Mouse (Mus musculus): Measurements from ENCODE around the gene Ptk7. TPM values are rescaled to one million over a fixed set of nuclear protein-coding genes. Genes with fewer than 3 reads are reported as not detected.

The Ptk7 gene
- polyA plus RNA-seq, 1 experiment = 6.5 TPM

DNA sequence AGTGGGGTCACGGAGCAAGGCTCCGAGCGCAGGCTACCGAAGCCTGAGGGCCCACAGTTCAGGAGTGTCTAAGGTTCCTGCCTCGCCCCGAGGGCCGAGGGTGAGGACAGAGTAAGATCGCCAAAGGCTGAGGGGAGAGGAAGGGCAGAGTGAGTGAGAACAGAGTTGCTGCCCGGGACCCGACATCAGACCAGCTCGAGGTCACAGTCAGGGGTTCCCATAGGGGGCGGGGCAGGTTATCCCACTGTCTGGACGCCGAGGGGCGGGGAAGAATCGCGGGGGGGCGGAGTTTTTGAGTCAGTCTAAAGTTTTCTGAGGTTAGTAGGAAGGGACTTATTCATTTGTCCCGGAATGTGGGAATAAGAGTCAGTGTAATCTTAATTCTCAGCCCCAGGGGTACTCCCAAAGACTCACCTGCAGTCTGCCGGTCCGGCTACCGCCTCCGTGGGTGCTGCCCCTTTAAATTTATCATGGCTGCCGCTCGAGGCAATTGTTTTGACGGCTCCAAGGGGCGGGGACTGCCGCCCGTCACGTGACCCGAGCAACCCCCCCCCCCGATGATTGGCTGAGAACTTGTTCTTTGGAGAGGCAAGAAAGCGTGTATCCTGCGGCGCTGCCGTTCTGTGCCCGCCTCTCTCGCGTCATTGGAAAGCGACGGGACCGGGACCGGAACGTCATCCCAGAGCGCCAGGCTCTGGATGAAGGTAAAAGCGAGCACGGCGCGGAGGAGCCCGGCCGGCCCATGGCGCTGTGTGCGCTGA lies 16.4 kb upstream of the Ptk7 start, which contains the start of the genes Klc4 and Mrpl2:
Gene Klc4, minus strand, starts transcription at position 462 of the 761 bp plus-strand sequence.
Gene Mrpl2, plus strand, starts transcription at position 669 of the 761 bp plus-strand sequence.
- Histone ChIP-seq H3K27ac (ENCODE audit: insufficient read depth, low read length) (peak within 1 kb of the TSS; percentile 55; the same call in 1 of the 2 replicates), H3K4me1 (ENCODE audit: control insufficient read depth, insufficient read depth, low read length) (no peaks in the 10 kb centered on the region; the same call in 1 of the 2 replicates), H3K4me3 (ENCODE audit: insufficient read depth, low read length) (peak within 1 kb of the TSS; percentile 60)
- TF ChIP-seq CTCF (IDR thresholded peaks at IDR 0.05; ENCODE audit: extremely low read depth, insufficient read depth, low read length) (no peak), POLR2A (IDR thresholded peaks at IDR 0.05; ENCODE audit: extremely low read depth, insufficient read depth, low read length) (peak; percentile 91)

DNA sequence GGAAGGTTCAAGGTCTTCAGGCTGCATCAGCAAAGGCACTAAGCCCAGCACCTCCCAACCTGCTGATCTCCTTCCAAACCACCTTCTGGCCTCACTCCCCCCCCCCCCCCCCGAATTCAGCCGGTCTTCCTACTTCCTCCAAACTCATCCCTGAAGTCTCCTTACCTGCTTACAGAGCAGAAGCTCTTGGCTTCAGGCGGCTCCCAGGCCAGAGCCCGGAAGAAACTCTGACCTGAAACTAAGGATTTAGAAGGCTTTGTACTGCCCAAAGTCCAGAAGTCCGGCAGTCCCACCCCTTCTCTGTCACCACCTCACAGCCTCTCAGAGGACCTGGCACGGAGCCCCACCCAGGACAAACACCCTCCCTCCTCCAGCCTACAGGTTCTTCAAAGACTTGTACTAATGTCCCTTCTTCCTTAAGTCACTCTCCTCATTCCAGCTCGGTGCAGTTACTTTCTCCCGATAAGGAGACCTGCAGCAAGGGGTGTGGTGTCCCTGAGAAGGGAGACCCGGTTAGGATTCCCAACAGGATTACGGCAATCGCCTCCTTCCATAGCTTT lies 15.7 kb upstream of the Ptk7 start:
- peak overlapping the region; percentile 60 for H3K4me3 ChIP-seq (ENCODE audit: insufficient read depth, low read length)
- no peaks in the 10 kb centered on the region; the same call in 1 of the 2 replicates for H3K4me1 ChIP-seq (ENCODE audit: control insufficient read depth, insufficient read depth, low read length)
- TF ChIP-seq CTCF (IDR thresholded peaks at IDR 0.05; ENCODE audit: extremely low read depth, insufficient read depth, low read length) (no peak), POLR2A (IDR thresholded peaks at IDR 0.05; ENCODE audit: extremely low read depth, insufficient read depth, low read length) (no peak)
- no peak overlapping the region for H3K27ac ChIP-seq (ENCODE audit: insufficient read depth, low read length)

DNA sequence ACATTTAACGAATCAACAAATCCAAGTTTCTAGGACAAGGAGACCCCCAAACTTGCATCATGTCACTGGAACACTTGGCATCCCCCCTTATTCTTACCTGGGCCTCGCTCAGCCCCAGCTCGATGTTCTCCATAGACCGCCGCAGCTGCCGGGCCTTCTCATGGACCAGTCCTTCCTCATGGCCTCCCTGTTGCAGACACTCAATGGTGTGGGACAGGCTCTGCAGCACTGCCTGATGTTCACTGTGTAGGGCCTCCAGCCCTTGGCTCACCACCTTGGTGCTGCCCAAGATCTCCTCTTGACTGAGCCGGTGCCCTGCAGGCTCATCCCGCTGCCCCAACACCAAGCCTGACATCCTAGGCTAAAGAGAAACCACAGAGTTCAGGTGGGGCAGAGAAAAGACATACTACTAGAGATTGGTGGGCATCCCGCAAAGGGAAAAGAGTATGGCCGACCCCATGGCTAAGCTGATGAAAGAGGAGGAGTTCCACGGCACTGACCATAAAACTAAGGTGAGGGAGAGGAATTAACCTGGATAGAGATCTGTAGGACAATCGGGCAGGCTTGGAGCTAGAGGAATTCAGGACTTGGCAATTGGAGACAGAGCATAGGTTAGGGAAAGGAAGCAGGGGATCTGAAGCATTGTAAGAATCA lies 15.0 kb upstream of the Ptk7 start:
- no peak overlapping the region for H3K27ac ChIP-seq (ENCODE audit: insufficient read depth, low read length)
- no peak overlapping the region for H3K4me3 ChIP-seq (ENCODE audit: insufficient read depth, low read length)
- no peaks in the 10 kb centered on the region; the same call in 1 of the 2 replicates for H3K4me1 ChIP-seq (ENCODE audit: control insufficient read depth, insufficient read depth, low read length)
- TF ChIP-seq POLR2A (IDR thresholded peaks at IDR 0.05; ENCODE audit: extremely low read depth, insufficient read depth, low read length) = no peak
- TF ChIP-seq CTCF (IDR thresholded peaks at IDR 0.05; ENCODE audit: extremely low read depth, insufficient read depth, low read length) = no peak

DNA sequence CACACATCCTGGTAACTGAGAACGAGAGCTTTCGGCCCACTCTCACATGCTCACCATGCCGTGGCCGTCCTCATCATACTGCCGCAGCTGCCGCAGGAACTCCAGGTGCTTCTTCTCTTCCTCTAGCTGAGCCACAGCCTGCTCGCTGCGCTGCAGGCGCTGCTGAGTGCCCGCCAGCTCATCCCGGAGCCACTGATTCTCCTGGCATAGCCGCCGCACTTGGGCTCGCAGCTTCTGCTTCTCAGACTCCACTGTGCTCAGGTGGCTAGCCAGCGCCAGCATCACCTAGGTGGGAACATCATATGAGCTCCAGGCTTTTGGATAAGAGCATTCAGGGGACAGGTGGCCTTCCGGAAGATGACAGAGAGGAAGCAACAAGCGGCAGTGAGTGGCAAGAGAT lies 12.8 kb upstream of the Ptk7 start:
- H3K4me3 ChIP-seq (ENCODE audit: insufficient read depth, low read length) = no peak overlapping the region
- no peak for TF ChIP-seq CTCF (IDR thresholded peaks at IDR 0.05; ENCODE audit: extremely low read depth, insufficient read depth, low read length)
- TF ChIP-seq POLR2A (IDR thresholded peaks at IDR 0.05; ENCODE audit: extremely low read depth, insufficient read depth, low read length) = no peak
- no peak overlapping the region for H3K27ac ChIP-seq (ENCODE audit: insufficient read depth, low read length)
- H3K4me1 ChIP-seq (ENCODE audit: control insufficient read depth, insufficient read depth, low read length) = peaks cover 3% of the 10 kb centered on the region; the same call in 1 of the 2 replicates

DNA sequence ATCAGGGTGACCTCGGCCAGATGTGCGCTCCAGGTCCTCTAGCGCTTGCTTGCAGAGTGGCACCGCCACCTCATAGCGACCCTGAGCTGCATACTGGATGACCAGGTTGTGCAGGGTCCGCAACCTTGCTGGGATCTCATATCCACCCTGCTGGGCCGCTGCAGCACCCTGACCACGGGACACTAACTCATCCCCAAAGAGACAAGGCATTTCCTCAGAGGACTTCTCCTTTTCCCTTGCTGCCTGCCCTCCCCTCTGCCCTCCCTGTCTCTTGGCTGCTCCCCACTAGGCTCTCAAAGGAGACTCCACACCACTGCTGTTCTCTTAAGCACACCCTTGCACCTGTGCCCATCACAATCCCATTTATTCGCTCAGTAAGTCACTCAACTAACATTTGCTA lies 10.6 kb upstream of the Ptk7 start:
- Histone ChIP-seq H3K4me1 (ENCODE audit: control insufficient read depth, insufficient read depth, low read length) (peaks cover 7% of the 10 kb centered on the region), H3K27ac (ENCODE audit: insufficient read depth, low read length) (no peak overlapping the region), H3K4me3 (ENCODE audit: insufficient read depth, low read length) (no peak overlapping the region)
- TF ChIP-seq POLR2A (IDR thresholded peaks at IDR 0.05; ENCODE audit: extremely low read depth, insufficient read depth, low read length) = no peak
- no peak for TF ChIP-seq CTCF (IDR thresholded peaks at IDR 0.05; ENCODE audit: extremely low read depth, insufficient read depth, low read length)

DNA sequence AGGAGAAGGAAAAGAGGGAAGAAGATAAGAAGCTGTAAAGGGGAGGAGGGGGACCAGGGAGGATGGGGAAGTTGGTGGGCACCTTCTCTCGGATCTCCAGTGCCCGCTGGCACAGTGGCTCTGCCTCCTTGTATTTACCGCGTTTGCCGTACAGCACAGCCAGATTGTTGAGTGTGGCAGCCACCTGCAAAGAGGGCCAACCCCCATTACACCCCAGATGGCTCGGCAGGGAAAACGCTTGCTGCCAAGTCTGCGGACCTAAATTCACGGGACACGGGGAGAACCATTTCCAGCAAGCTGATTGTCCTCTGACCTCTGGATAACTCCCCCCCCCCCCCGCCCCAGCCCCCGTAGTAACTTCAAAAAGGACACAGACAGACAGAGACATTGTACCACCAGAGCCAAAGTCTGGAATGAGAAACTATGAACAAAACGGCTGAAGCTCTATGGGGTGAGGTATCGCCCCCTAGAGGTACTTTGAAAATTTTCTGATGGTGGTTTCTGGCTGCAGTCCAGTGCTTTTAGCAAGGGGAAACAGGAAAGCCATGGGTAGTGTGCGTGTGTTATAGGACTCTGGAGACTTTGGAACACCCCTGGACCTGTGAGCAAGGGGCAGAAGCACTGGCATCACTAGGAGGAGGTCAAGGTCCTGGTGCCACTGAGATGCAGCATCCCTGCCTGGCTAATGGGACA lies 7.7 kb upstream of the Ptk7 start:
- peaks cover 7% of the 10 kb centered on the region for H3K4me1 ChIP-seq (ENCODE audit: control insufficient read depth, insufficient read depth, low read length)
- TF ChIP-seq CTCF (IDR thresholded peaks at IDR 0.05; ENCODE audit: extremely low read depth, insufficient read depth, low read length) = peak; percentile 60
- TF ChIP-seq POLR2A (IDR thresholded peaks at IDR 0.05; ENCODE audit: extremely low read depth, insufficient read depth, low read length) = no peak
- H3K27ac ChIP-seq (ENCODE audit: insufficient read depth, low read length) = no peak overlapping the region
- H3K4me3 ChIP-seq (ENCODE audit: insufficient read depth, low read length) = no peak overlapping the region

DNA sequence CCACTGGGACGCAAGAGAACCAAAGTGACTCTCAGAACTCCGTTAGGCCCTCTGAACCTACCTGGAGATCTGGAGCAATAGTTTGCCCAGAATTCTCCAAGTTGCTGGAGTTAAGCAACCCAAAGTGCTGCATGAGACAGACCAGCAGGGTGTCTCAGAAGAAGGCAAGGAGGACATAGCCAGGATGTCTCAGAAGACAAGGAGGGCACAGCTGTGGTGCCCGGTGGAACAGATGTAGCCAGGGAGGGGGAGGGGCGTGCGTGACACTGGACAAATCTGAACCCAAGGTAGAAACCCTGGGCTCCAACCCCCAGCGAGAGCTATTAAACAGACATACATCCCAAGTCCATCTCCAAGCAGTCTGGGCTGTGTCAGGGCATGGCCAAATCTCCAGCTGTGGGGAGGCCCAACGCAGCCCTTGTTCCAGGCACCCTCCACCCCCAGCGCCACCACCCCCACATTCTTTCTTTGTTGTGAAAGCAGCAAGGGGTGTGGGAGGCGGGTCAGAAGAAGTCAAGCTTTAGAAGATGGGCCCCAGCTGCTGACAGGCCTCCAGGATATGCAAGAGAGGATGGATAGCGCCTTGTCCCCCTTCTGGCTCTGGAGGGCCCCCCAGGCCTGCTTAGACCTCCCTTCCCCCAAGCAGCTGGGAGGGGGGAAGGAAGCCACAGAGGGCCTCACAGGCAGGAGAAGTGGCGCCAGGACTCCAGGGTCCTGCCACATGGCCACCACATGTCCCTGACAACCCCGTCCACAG lies 559 bp upstream of the Ptk7 start:
- peak overlapping the region; percentile 89; the same call in 1 of the 2 replicates for H3K4me3 ChIP-seq (ENCODE audit: insufficient read depth, low read length)
- TF ChIP-seq CTCF (IDR thresholded peaks at IDR 0.05; ENCODE audit: extremely low read depth, insufficient read depth, low read length) (no peak), POLR2A (IDR thresholded peaks at IDR 0.05; ENCODE audit: extremely low read depth, insufficient read depth, low read length) (no peak)
- H3K27ac ChIP-seq (ENCODE audit: insufficient read depth, low read length) = no peak overlapping the region
- H3K4me1 ChIP-seq (ENCODE audit: control insufficient read depth, insufficient read depth, low read length) = no peaks in the 10 kb centered on the region; the same call in 1 of the 2 replicates

DNA sequence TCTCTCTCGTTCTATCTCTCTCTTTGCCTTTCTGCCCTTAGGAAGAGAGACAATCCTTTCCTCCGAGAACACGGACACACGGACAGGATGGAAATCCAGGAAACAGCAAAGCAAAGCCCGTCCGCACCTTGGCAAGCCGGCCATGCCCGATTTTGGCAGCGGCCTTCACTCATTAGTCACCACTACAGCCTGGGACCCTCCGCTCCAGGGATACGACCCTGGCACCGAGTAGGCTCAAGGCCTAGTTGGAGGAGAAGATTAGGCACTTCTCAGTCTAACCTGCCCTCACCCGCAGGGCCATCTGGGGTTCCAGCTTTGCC lies 873 bp downstream of the Ptk7 start:
- TF ChIP-seq POLR2A (IDR thresholded peaks at IDR 0.05; ENCODE audit: extremely low read depth, insufficient read depth, low read length) (no peak), CTCF (IDR thresholded peaks at IDR 0.05; ENCODE audit: extremely low read depth, insufficient read depth, low read length) (no peak)
- H3K4me3 ChIP-seq (ENCODE audit: insufficient read depth, low read length) = peak overlapping the region; percentile 89
- peaks cover 2% of the 10 kb centered on the region for H3K4me1 ChIP-seq (ENCODE audit: control insufficient read depth, insufficient read depth, low read length)
- H3K27ac ChIP-seq (ENCODE audit: insufficient read depth, low read length) = no peak overlapping the region
